Mouse (Mus musculus): ENCODE data around the gene Tnrc6b. TPM values are rescaled to one million over a fixed set of nuclear protein-coding genes. Genes with fewer than 3 reads are reported as not detected.
A peak's percentile ranks its signal among the peaks of the same experiment; 100 is the strongest.

Tnrc6b gene
- polyA plus RNA-seq, 1 experiment from 2014 or later = 26.8 TPM

- H3K4me1 ChIP-seq (ENCODE audit: control insufficient read depth, insufficient read depth, low read depth, low read length) = peaks cover 8% of the 10 kb centered on the region
- WGBS = 91% methylated on average over 9 of the region's 9 CpGs
- no peaks in the 10 kb centered on the region for H3K27me3 ChIP-seq (replicated peaks; ENCODE audit: control insufficient read depth, insufficient read depth, low read length)
- H3K36me3 ChIP-seq (ENCODE audit: control insufficient read depth, insufficient read depth, low read length) = peaks cover 30% of the 10 kb centered on the region
- H3K9ac ChIP-seq (ENCODE audit: low read depth, low read length) = no peak overlapping the region
- H3K9me3 ChIP-seq (ENCODE audit: control insufficient read depth, low read length) = no peaks in the 10 kb centered on the region
- ATAC-seq = no peak
- no peak overlapping the region for H3K27ac ChIP-seq (ENCODE audit: low read depth, low read length)
- H3K4me3 ChIP-seq (ENCODE audit: low read length) = no peak overlapping the region
- H3K4me2 ChIP-seq (ENCODE audit: low read length) = no peak overlapping the region
Observed at GRCm38 (mm10) chr15:80953971-80954370, 242.9 kb downstream of the Tnrc6b start.

DNA sequence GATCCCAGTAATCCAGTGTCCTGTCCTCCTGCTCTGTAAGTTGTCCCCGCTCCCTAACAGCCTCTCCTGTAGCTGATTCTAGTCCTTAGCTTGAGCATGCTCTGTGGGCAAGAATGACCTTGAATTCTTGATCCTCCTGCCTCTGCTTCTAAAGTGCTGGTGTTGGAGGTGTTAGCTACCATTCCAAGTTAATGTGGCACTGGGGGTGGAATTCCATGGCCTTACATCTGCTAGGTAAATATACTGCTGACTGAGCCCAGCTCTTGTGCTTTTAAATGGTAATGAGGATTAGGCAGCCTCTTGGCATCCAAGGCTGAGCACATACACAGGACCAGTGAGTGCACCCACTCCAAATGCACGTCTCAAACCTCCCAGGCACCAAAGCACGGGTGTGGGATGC lies 243.7 kb downstream of the Tnrc6b start:
- WGBS = 77% methylated on average over 3 of the region's 3 CpGs

GRCm38 (mm10) chr15:80955836-80956438 lies 244.8 kb downstream of the Tnrc6b start:
- no peaks in the 10 kb centered on the region for H3K27me3 ChIP-seq (replicated peaks; ENCODE audit: control insufficient read depth, insufficient read depth, low read length)
- H3K4me1 ChIP-seq (ENCODE audit: control insufficient read depth, insufficient read depth, low read depth, low read length) = no peaks in the 10 kb centered on the region
- 95% methylated on average over 12 of the region's 12 CpGs for WGBS
- H3K9ac ChIP-seq (ENCODE audit: low read depth, low read length) = no peak overlapping the region
- peaks cover 36% of the 10 kb centered on the region for H3K36me3 ChIP-seq (ENCODE audit: control insufficient read depth, insufficient read depth, low read length)
- H3K4me3 ChIP-seq (ENCODE audit: low read length) = no peak overlapping the region
- no peaks in the 10 kb centered on the region for H3K9me3 ChIP-seq (ENCODE audit: control insufficient read depth, low read length)
- no peak overlapping the region for H3K27ac ChIP-seq (ENCODE audit: low read depth, low read length)
- no peak overlapping the region for H3K4me2 ChIP-seq (ENCODE audit: low read length)
- no peak for ATAC-seq

More for the DNA sequence above, 243.7 kb downstream of the Tnrc6b start:
- Histone ChIP-seq H3K27ac (ENCODE audit: low read depth, low read length) (no peak overlapping the region), H3K36me3 (ENCODE audit: control insufficient read depth, insufficient read depth, low read length) (peaks cover 30% of the 10 kb centered on the region), H3K9me3 (ENCODE audit: control insufficient read depth, low read length) (no peaks in the 10 kb centered on the region), H3K4me1 (ENCODE audit: control insufficient read depth, insufficient read depth, low read depth, low read length) (no peaks in the 10 kb centered on the region; the same call in 1 of the 2 replicates), H3K9ac (ENCODE audit: low read depth, low read length) (no peak overlapping the region), H3K27me3 (replicated peaks; ENCODE audit: control insufficient read depth, insufficient read depth, low read length) (no peaks in the 10 kb centered on the region), H3K4me2 (ENCODE audit: low read length) (no peak overlapping the region), H3K4me3 (ENCODE audit: low read length) (no peak overlapping the region)
- no peak for ATAC-seq

DNA sequence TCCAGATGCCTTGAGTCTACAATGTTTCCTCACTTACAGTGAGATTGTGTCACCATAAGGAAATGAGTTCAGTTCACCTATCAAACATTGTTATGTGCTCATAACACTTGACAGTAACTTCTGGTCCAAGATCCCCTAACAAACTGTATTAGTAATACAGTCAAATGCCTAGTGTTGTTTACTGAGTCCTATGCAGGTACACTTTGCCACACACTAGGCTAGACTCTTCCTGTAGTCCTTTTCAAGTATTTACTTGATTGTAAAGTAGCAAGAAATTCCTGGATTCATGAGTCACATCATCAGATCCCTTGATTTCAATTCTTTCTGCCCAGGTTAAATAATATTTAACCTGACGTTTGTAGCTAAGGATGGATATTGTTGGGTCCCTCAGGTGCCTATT lies 258.3 kb downstream of the Tnrc6b start:
- Histone ChIP-seq H3K27me3 (replicated peaks; ENCODE audit: control insufficient read depth, insufficient read depth, low read length) (no peaks in the 10 kb centered on the region), H3K9ac (ENCODE audit: low read depth, low read length) (no peak overlapping the region), H3K27ac (ENCODE audit: low read depth, low read length) (no peak overlapping the region), H3K4me2 (ENCODE audit: low read length) (no peak overlapping the region), H3K4me1 (ENCODE audit: control insufficient read depth, insufficient read depth, low read depth, low read length) (no peaks in the 10 kb centered on the region), H3K36me3 (ENCODE audit: control insufficient read depth, insufficient read depth, low read length) (peaks cover 34% of the 10 kb centered on the region), H3K9me3 (ENCODE audit: control insufficient read depth, low read length) (no peaks in the 10 kb centered on the region), H3K4me3 (ENCODE audit: low read length) (no peak overlapping the region)
- no peak for ATAC-seq
- 89% methylated on average over 1 of the region's 1 CpGs for WGBS

GRCm38 (mm10) chr15:80974311-80974710 lies 263.2 kb downstream of the Tnrc6b start:
- H3K27ac ChIP-seq (ENCODE audit: low read depth, low read length) = no peak overlapping the region
- H3K27me3 ChIP-seq (replicated peaks; ENCODE audit: control insufficient read depth, insufficient read depth, low read length) = no peaks in the 10 kb centered on the region
- H3K4me3 ChIP-seq (ENCODE audit: low read length) = no peak overlapping the region
- no peaks in the 10 kb centered on the region for H3K9me3 ChIP-seq (ENCODE audit: control insufficient read depth, low read length)
- no peak overlapping the region for H3K4me2 ChIP-seq (ENCODE audit: low read length)
- 54% methylated on average over 5 of the region's 5 CpGs for WGBS
- ATAC-seq = no peak
- peaks cover 5% of the 10 kb centered on the region for H3K4me1 ChIP-seq (ENCODE audit: control insufficient read depth, insufficient read depth, low read depth, low read length)
- no peak overlapping the region for H3K9ac ChIP-seq (ENCODE audit: low read depth, low read length)
- peaks cover 2% of the 10 kb centered on the region for H3K36me3 ChIP-seq (ENCODE audit: control insufficient read depth, insufficient read depth, low read length)

DNA sequence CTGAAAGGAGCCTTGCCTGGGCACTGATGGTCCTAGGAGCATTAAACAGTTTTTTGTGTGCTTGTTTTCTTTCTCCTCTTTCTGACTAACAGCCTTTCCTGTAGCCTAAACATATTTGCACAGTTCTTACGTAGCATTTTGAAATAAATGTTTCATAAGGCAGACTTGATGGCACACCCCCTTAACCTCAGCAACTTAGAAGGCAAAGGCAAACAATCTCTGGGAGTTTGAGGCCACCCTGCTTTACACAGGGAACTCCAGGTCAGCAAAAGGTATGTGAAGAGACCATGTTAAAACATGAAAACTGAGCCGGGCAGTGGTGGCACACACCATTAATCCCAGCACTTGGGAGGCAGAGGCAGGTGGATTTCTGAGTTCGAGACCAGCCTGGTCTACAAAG lies 264.6 kb downstream of the Tnrc6b start:
- Histone ChIP-seq H3K27ac (ENCODE audit: low read depth, low read length) (no peak overlapping the region), H3K4me1 (ENCODE audit: control insufficient read depth, insufficient read depth, low read depth, low read length) (peaks cover 10% of the 10 kb centered on the region), H3K9me3 (ENCODE audit: control insufficient read depth, low read length) (no peaks in the 10 kb centered on the region), H3K4me2 (ENCODE audit: low read length) (no peak overlapping the region), H3K9ac (ENCODE audit: low read depth, low read length) (no peak overlapping the region), H3K4me3 (ENCODE audit: low read length) (no peak overlapping the region), H3K36me3 (ENCODE audit: control insufficient read depth, insufficient read depth, low read length) (no peaks in the 10 kb centered on the region), H3K27me3 (replicated peaks; ENCODE audit: control insufficient read depth, insufficient read depth, low read length) (no peaks in the 10 kb centered on the region)
- ATAC-seq = no peak
- 90% methylated on average over 3 of the region's 3 CpGs for WGBS

DNA sequence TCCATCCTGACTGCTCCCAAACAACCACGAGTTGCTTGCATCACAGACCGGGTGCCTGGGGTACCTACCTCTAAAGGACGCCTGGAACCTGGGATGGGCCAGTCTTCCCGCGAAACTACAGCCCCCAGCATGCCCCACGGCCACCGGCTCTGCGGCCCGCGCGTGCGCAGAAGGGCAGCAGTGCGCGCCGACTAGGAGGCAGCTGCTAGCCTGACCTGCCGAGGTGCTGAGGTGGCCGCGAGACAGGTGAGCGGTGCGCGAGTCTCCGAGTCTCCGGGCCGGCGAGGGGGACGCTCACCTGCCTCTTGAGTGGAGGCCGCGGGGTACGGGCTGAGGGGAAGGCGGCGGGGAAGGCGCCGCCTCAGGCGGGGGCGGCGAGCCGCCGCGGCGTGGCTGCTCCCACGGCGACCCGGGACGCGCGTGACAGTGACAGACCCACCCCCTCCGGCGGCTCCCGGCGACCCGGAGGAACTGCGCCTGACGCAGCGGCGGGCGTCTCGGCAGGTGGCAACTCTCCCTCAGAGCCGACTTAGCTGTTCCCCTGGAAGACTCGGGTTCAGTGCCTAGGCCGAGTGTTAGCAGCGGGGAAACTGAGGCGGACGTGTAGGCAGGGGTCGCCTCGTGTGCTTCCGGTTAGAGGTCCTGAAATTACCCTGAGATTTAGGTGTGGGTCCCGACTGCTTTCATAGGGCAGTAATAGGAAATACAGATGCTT lies 266.7 kb downstream of the Tnrc6b start, which contains the start of gene Sgsm3:
Gene Sgsm3, plus strand, starts transcription at position 146 of the 715 bp plus-strand sequence.
- Histone ChIP-seq H3K27me3 (replicated peaks; ENCODE audit: control insufficient read depth, insufficient read depth, low read length) (no peaks in the 10 kb centered on the region), H3K4me3 (ENCODE audit: low read length) (peak within 1 kb of the TSS; percentile 91), H3K4me2 (ENCODE audit: low read length) (peak within 1 kb of the TSS; percentile 72), H3K9ac (ENCODE audit: low read depth, low read length) (peak within 1 kb of the TSS; percentile 89), H3K4me1 (ENCODE audit: control insufficient read depth, insufficient read depth, low read depth, low read length) (peaks cover 10% of the 10 kb centered on the region), H3K27ac (ENCODE audit: low read depth, low read length) (peak within 1 kb of the TSS; percentile 74), H3K9me3 (ENCODE audit: control insufficient read depth, low read length) (no peaks in the 10 kb centered on the region), H3K36me3 (ENCODE audit: control insufficient read depth, insufficient read depth, low read length) (no peaks in the 10 kb centered on the region)
- peak; percentile 97 for ATAC-seq
- WGBS = under 1% methylated on average over 60 of the region's 67 CpGs

- Histone ChIP-seq H3K9ac (ENCODE audit: low read depth, low read length) (no peak overlapping the region), H3K27me3 (replicated peaks; ENCODE audit: control insufficient read depth, insufficient read depth, low read length) (no peaks in the 10 kb centered on the region), H3K4me2 (ENCODE audit: low read length) (no peak overlapping the region), H3K36me3 (ENCODE audit: control insufficient read depth, insufficient read depth, low read length) (no peaks in the 10 kb centered on the region), H3K4me3 (ENCODE audit: low read length) (no peak overlapping the region), H3K27ac (ENCODE audit: low read depth, low read length) (no peak overlapping the region), H3K9me3 (ENCODE audit: control insufficient read depth, low read length) (no peaks in the 10 kb centered on the region), H3K4me1 (ENCODE audit: control insufficient read depth, insufficient read depth, low read depth, low read length) (peaks cover 10% of the 10 kb centered on the region)
- 72% methylated on average over 4 of the region's 4 CpGs for WGBS
- no peak for ATAC-seq
Observed at GRCm38 (mm10) chr15:80979611-80980010, 268.5 kb downstream of the Tnrc6b start.

- no peaks in the 10 kb centered on the region for H3K27me3 ChIP-seq (replicated peaks; ENCODE audit: control insufficient read depth, insufficient read depth, low read length)
- H3K4me3 ChIP-seq (ENCODE audit: low read length) = no peak overlapping the region
- H3K27ac ChIP-seq (ENCODE audit: low read depth, low read length) = no peak overlapping the region
- ATAC-seq = no peak
- H3K9ac ChIP-seq (ENCODE audit: low read depth, low read length) = no peak overlapping the region
- WGBS = 90% methylated on average over 4 of the region's 4 CpGs
- no peak overlapping the region for H3K4me2 ChIP-seq (ENCODE audit: low read length)
- H3K4me1 ChIP-seq (ENCODE audit: control insufficient read depth, insufficient read depth, low read depth, low read length) = peaks cover 10% of the 10 kb centered on the region
- H3K36me3 ChIP-seq (ENCODE audit: control insufficient read depth, insufficient read depth, low read length) = no peaks in the 10 kb centered on the region
- H3K9me3 ChIP-seq (ENCODE audit: control insufficient read depth, low read length) = no peaks in the 10 kb centered on the region
Observed at GRCm38 (mm10) chr15:80981176-80981575, 270.1 kb downstream of the Tnrc6b start.
